Mouse (Mus musculus) stomach, embryonic 16.5 days (tissue): ENCODE results near the gene Gm20605. TPM values are rescaled to one million over a fixed set of nuclear protein-coding genes. Genes with fewer than 3 reads are reported as not detected.

ENCODE experiments used
- ATAC-seq: fragments of 200-750 bp; cut with Nextera tagmentation; 2 replicates; pipeline ENCODE4 v1.8.0; 2017; ENCODE audit warnings: moderate number of reproducible peaks, moderate TSS enrichment; ENCODE audit not compliant: insufficient read depth, low FRiP score
- H3K27ac ChIP-seq: fragments of 300-500 bp; sonication (generic); 2 replicates; pipeline ENCODE4 v1.5.1; 2014; ENCODE audit warnings: low read length
- H3K27me3 ChIP-seq: fragments of 300-500 bp; sonication (generic); 2 replicates; pipeline ENCODE4 v1.6.1; 2014; ENCODE audit warnings: low read length, control low read depth, mixed read lengths; ENCODE audit not compliant: control insufficient read depth, insufficient read depth
- H3K36me3 ChIP-seq: fragments of 300-500 bp; sonication (generic); 2 replicates; pipeline ENCODE4 v1.6.1; 2014; ENCODE audit warnings: low read length; ENCODE audit not compliant: control insufficient read depth, insufficient read depth
- H3K4me1 ChIP-seq: fragments of 300-500 bp; sonication (generic); 2 replicates; pipeline ENCODE4 v1.6.1; 2014; ENCODE audit warnings: low read length, control low read depth, mixed read lengths; ENCODE audit not compliant: control insufficient read depth, insufficient read depth
- H3K4me2 ChIP-seq: fragments of 300-500 bp; sonication (generic); 2 replicates; pipeline ENCODE4 v1.6.1; 2014; ENCODE audit warnings: low read depth, low read length, mixed read lengths
- H3K4me3 ChIP-seq: fragments of 300-500 bp; sonication (generic); replicated peaks from 2 replicates; pipeline ENCODE4 v1.5.1; 2014; ENCODE audit warnings: mild to moderate bottlenecking, low read length
- H3K9ac ChIP-seq: fragments of 300-500 bp; sonication (generic); 2 replicates; pipeline ENCODE4 v1.6.1; 2014; ENCODE audit warnings: low read length
- H3K9me3 ChIP-seq: fragments of 300-500 bp; sonication (generic); replicated peaks from 2 replicates; pipeline ENCODE4 v1.6.1; 2016; ENCODE audit warnings: low read length, control low read depth; ENCODE audit not compliant: control insufficient read depth
- WGBS: fragments of 180-500 bp; shearing (Covaris S2); extraction: QIAGEN DNeasy Blood & Tissue Kit; methylation state at CpG from one replicate; pipeline ENCODE4 v1.1.7; 2014; 5-methylcytosine and 5-hydroxymethylcytosine counted together
- polyA plus RNA-seq: library from polyadenylated mRNA; unstranded; fragments of >200 nt; fragmentation: Nextera tagmentation; extraction: Ambion mirVana; gene quantifications from 2 replicates; pipeline ENCODE4 v1.2.1, GENCODE M21; 2015

Gm20605 gene
- polyA plus RNA-seq, 1 experiment from 2014 or later = 9.4 TPM

DNA sequence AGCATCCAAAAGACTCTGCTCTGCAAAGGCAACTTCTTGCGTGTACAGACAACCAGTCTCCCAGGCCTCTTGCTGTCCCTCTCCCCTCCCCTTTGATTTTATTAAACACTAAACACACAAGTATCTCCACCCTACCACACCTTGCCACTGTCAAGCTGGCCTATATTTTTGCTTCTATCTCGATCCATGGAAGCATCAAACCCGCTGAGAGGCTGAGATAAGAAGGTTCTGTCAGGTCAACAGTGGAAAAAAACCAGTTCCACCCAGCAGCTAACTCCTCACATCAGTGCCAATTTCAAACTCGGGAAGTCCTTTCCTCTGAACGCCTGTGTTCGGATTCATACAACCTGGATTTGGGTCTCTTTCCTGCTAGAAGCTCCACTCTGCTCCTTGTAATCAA, 44.0 kb downstream of the Gm20605 start:
- ATAC-seq = no peak
- Histone ChIP-seq H3K27ac (no peak overlapping the region; the same call in 1 of the 2 replicates), H3K9me3 (no peaks in the 10 kb centered on the region), H3K27me3 (no peaks in the 10 kb centered on the region), H3K9ac (no peak overlapping the region), H3K36me3 (no peaks in the 10 kb centered on the region), H3K4me2 (no peak overlapping the region), H3K4me1 (peaks cover 28% of the 10 kb centered on the region), H3K4me3 (no peak overlapping the region)
- 70% methylated on average over 6 of the region's 6 CpGs for WGBS

DNA sequence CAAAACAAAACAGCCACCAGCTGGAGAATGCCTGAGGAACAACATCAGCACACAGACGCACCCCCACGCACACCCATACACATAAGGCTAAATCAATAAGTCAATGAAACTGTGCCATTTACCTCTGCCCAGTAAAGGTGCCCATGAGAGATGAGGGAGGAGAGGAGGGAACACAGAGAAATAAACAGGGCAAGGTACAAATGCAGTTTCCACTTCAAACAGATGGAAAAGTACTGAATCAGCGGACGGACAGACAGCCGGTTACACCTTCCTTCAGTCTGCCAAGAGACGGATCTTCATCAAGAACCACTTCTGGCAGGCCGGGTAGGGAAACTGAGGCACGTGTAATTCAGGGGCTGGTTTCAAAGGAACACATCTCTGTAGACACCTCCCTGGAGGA, 45.8 kb downstream of the Gm20605 start:
- H3K4me1 ChIP-seq = peaks cover 28% of the 10 kb centered on the region
- no peak overlapping the region for H3K4me2 ChIP-seq
- 92% methylated on average over 8 of the region's 8 CpGs for WGBS
- no peaks in the 10 kb centered on the region for H3K27me3 ChIP-seq
- no peaks in the 10 kb centered on the region for H3K36me3 ChIP-seq
- no peak overlapping the region for H3K27ac ChIP-seq
- no peak for ATAC-seq
- no peaks in the 10 kb centered on the region for H3K9me3 ChIP-seq
- H3K4me3 ChIP-seq = no peak overlapping the region
- no peak overlapping the region for H3K9ac ChIP-seq

DNA sequence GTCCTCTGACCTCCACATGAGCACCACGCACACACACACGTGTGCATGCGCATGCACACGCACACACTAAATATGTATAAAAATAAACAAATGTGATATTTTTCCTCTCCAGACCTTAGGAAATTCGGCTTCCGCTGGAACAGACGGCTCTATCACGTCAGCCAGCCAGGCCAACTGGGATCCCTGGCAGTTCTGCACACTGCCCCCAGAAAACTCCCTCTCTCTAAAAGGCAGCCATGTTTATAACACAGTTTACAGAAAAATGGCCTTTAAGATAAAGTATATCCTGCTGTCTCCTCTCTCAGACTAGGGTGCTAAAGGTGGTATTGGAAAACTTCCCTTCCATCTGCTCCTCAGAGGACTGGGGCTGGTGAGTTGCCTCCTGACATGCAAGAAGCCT, 48.9 kb downstream of the Gm20605 start:
- H3K27me3 ChIP-seq = no peaks in the 10 kb centered on the region
- H3K4me1 ChIP-seq = peaks cover 7% of the 10 kb centered on the region
- no peak overlapping the region for H3K4me2 ChIP-seq
- no peaks in the 10 kb centered on the region for H3K36me3 ChIP-seq
- no peak for ATAC-seq
- 92% methylated on average over 8 of the region's 8 CpGs for WGBS
- no peak overlapping the region for H3K27ac ChIP-seq
- H3K9ac ChIP-seq = no peak overlapping the region
- H3K4me3 ChIP-seq = no peak overlapping the region
- no peaks in the 10 kb centered on the region for H3K9me3 ChIP-seq

- no peak for ATAC-seq
- Histone ChIP-seq H3K4me2 (no peak overlapping the region), H3K9ac (no peak overlapping the region), H3K4me3 (no peak overlapping the region), H3K4me1 (peaks cover 10% of the 10 kb centered on the region), H3K36me3 (no peaks in the 10 kb centered on the region), H3K27me3 (no peaks in the 10 kb centered on the region), H3K9me3 (no peaks in the 10 kb centered on the region), H3K27ac (no peak overlapping the region)
- WGBS = 72% methylated on average over 3 of the region's 3 CpGs
Observed at GRCm38 (mm10) chr5:137678736-137679135, 49.8 kb downstream of the Gm20605 start.

DNA sequence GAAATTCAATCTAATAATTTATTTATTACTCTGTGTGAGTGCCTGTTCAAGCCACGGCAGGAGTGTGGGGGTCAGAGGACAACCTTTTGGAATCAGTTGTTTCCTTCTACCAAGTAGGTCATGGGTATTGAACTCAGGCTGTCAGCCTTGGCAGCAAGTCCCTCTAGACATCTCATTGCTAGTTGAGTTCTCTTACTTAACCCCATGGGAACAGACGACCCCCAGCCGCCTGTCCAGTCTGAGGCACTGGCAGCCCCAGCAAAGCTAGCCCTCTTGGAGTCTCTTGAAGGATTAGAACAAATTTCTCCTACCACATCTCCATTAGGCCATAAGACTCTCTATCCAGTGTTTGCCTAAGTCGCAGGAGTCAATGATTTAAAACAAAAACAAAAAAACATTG, 50.8 kb downstream of the Gm20605 start:
- Histone ChIP-seq H3K4me1 (peaks cover 10% of the 10 kb centered on the region), H3K9ac (no peak overlapping the region), H3K27me3 (no peaks in the 10 kb centered on the region), H3K27ac (no peak overlapping the region), H3K4me2 (no peak overlapping the region), H3K9me3 (no peaks in the 10 kb centered on the region), H3K36me3 (no peaks in the 10 kb centered on the region), H3K4me3 (no peak overlapping the region)
- 77% methylated on average over 4 of the region's 4 CpGs for WGBS
- ATAC-seq = no peak

- H3K36me3 ChIP-seq = no peaks in the 10 kb centered on the region
- WGBS = 87% methylated on average over 6 of the region's 6 CpGs
- H3K4me1 ChIP-seq = peaks cover 15% of the 10 kb centered on the region
- H3K9ac ChIP-seq = no peak overlapping the region
- H3K9me3 ChIP-seq = no peaks in the 10 kb centered on the region
- no peaks in the 10 kb centered on the region for H3K27me3 ChIP-seq
- ATAC-seq = no peak
- H3K27ac ChIP-seq = no peak overlapping the region
- H3K4me3 ChIP-seq = no peak overlapping the region
- H3K4me2 ChIP-seq = no peak overlapping the region
Observed at GRCm38 (mm10) chr5:137682526-137682925, 53.6 kb downstream of the Gm20605 start.

- WGBS = 6% methylated on average over 28 of the region's 28 CpGs
- Histone ChIP-seq H3K27me3 (no peaks in the 10 kb centered on the region), H3K9me3 (no peaks in the 10 kb centered on the region), H3K4me3 (peak overlapping the region; percentile 84), H3K27ac (peak overlapping the region; percentile 78), H3K4me2 (peak overlapping the region; percentile 95), H3K4me1 (peaks cover 15% of the 10 kb centered on the region), H3K9ac (peak overlapping the region; percentile 77), H3K36me3 (no peaks in the 10 kb centered on the region)
- ATAC-seq = no peak
Observed at GRCm38 (mm10) chr5:137683388-137684293, 54.7 kb downstream of the Gm20605 start.

GRCm38 (mm10) chr5:137684294-137685123, 55.5 kb downstream of the Gm20605 start, which contains the start of gene Agfg2:
Gene Agfg2, minus strand, starts transcription at chr5:137684726.
- H3K4me2 ChIP-seq = peak within 1 kb of the TSS; percentile 95
- no peaks in the 10 kb centered on the region for H3K9me3 ChIP-seq
- peak within 1 kb of the TSS; percentile 77 for H3K9ac ChIP-seq
- no peaks in the 10 kb centered on the region for H3K36me3 ChIP-seq
- no peaks in the 10 kb centered on the region for H3K27me3 ChIP-seq
- peak; percentile 99 for ATAC-seq
- H3K4me3 ChIP-seq = peak within 1 kb of the TSS; percentile 84
- under 1% methylated on average over 62 of the region's 62 CpGs for WGBS
- H3K27ac ChIP-seq = peak within 1 kb of the TSS; percentile 78
- peaks cover 15% of the 10 kb centered on the region for H3K4me1 ChIP-seq

GRCm38 (mm10) chr5:137685653-137686052, 56.7 kb downstream of the Gm20605 start:
- Histone ChIP-seq H3K9me3 (no peaks in the 10 kb centered on the region), H3K27ac (no peak overlapping the region), H3K4me2 (no peak overlapping the region; the same call in 1 of the 2 replicates), H3K27me3 (no peaks in the 10 kb centered on the region), H3K9ac (no peak overlapping the region), H3K4me3 (no peak overlapping the region), H3K36me3 (no peaks in the 10 kb centered on the region), H3K4me1 (peaks cover 15% of the 10 kb centered on the region)
- 93% methylated on average over 3 of the region's 3 CpGs for WGBS
- no peak for ATAC-seq
